ENCODE assay signal across 8 mouse cellular contexts in the genomic region with DNA sequence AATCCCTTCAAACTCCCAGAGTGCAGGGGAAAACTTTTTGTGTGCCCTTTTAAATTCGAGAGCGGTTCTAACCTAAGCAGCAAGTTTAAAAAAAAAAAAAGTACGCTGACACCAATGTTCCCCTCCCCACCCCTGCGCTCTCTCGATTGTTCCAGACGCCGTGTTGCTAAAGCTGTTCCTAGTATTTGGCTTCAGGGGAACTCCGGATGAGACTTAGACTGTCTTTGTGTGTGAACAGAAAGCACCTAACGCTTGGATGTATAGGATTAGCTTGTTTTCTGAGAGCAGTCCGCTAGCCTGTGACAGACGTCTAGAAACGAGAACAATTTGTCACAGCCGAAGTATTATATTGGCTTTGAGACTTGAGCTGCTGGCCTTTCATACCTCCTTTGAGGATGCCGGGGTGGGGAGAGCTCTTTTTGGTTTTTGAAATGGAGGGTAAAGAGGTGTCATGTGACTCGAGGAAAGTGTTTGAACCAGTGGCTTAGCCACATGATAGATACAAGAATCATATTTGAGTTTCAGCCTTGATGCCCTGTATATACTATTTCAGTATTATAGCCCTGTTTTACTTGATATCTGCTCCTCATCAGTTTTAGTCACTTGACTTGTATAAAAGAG. TPM values are rescaled to one million over a fixed set of nuclear protein-coding genes. Genes with fewer than 3 reads are reported as not detected.
DNase-seq lines count a peak whose midpoint lies in the region; ATAC-seq and TF ChIP-seq lines count a peak whose summit lies in the region.

No protein-coding gene starts in this region.

- H3K27me3 ChIP-seq in heart, embryonic 16.5 days (ENCODE audit: control insufficient read depth, insufficient read depth, low read length): no peaks in the 10 kb centered on the region
- no peaks in the 10 kb centered on the region for H3K27me3 ChIP-seq in liver, embryonic 16.5 days (ENCODE audit: control insufficient read depth, insufficient read depth, low read depth, low read length)

- peak overlapping the region; percentile 95 for H3K9ac ChIP-seq in heart, embryonic 16.5 days (ENCODE audit: low read length)
- peak overlapping the region; percentile 89 for H3K9ac ChIP-seq in liver, embryonic 16.5 days (ENCODE audit: low read depth, low read length)

- H3K4me1 ChIP-seq in heart, embryonic 16.5 days (ENCODE audit: control insufficient read depth, insufficient read depth, low read length): peaks cover 6% of the 10 kb centered on the region
- peaks cover 4% of the 10 kb centered on the region for H3K4me1 ChIP-seq in liver, embryonic 16.5 days (ENCODE audit: control insufficient read depth, low read depth, low read length)
- H3K4me1 ChIP-seq in olfactory bulb, adult 2 months (ENCODE audit: control insufficient read depth, insufficient read depth, low read length): peaks cover under 1% of the 10 kb centered on the region; the same call in 1 of the 2 replicates

- H3K4me3 ChIP-seq in heart, embryonic 16.5 days (ENCODE audit: low read length): peak overlapping the region; percentile 97
- H3K4me3 ChIP-seq in liver, embryonic 16.5 days (ENCODE audit: low read depth, low read length): peak overlapping the region; percentile 89
- peak overlapping the region; percentile 96; the same call in 1 of the 2 replicates for H3K4me3 ChIP-seq in olfactory bulb, adult 2 months (ENCODE audit: insufficient read depth, low read depth, low read length)

- TF ChIP-seq CTCF in olfactory bulb, adult 2 months (IDR thresholded peaks at IDR 0.05; ENCODE audit: insufficient read depth, low read depth, low read length): no peak

- no peaks in the 10 kb centered on the region for H3K9me3 ChIP-seq in heart, embryonic 16.5 days (replicated peaks; ENCODE audit: control insufficient read depth, low read length)
- no peaks in the 10 kb centered on the region for H3K9me3 ChIP-seq in liver, embryonic 16.5 days (replicated peaks; ENCODE audit: control insufficient read depth, low read length)

- no peak for ATAC-seq in heart, embryonic 16.5 days (replicated peaks; ENCODE audit: extremely low read depth, insufficient read depth, low FRiP score)
- no peak for ATAC-seq in liver, embryonic 16.5 days (ENCODE audit: low read depth)

- H3K4me2 ChIP-seq in heart, embryonic 16.5 days (ENCODE audit: low read depth, low read length): peak overlapping the region; percentile 86
- peak overlapping the region; percentile 73 for H3K4me2 ChIP-seq in liver, embryonic 16.5 days (ENCODE audit: low read depth, low read length)

- 8% methylated on average over 15 of the region's 15 CpGs for WGBS in heart, embryonic 16.5 days
- 4% methylated on average over 15 of the region's 15 CpGs for WGBS in liver, embryonic 16.5 days (ENCODE audit: insufficient replicate concordance)
- 2% methylated on average over 15 of the region's 15 CpGs for WGBS in olfactory bulb, adult 2 months

- TF ChIP-seq POLR2A in olfactory bulb, adult 2 months (IDR thresholded peaks at IDR 0.05; ENCODE audit: insufficient read depth, low read depth, low read length): no peak

- H3K36me3 ChIP-seq in heart, embryonic 16.5 days (ENCODE audit: control insufficient read depth, insufficient read depth): no peaks in the 10 kb centered on the region
- no peaks in the 10 kb centered on the region for H3K36me3 ChIP-seq in liver, embryonic 16.5 days (ENCODE audit: control insufficient read depth, insufficient read depth)

- DNase-seq in spleen, adult 12 weeks (ENCODE audit: low spot score): peak; percentile 9
- no peak for DNase-seq in spleen, postnatal 4 days (ENCODE audit: low spot score in 2 of 2)
- DNase-seq in c-Kit-negative CD71-positive TER-119-positive erythroid progenitor cells, embryonic 14.5 days (ENCODE audit: low read depth, low spot score): peak; percentile 21
- DNase-seq in cerebellum, adult 8-10 months: no peak
- no peak for DNase-seq in layer of hippocampus, postnatal 10 days (ENCODE audit: low spot score in 2 of 2)

- no peak overlapping the region; the same call in 1 of the 2 replicates for H3K27ac ChIP-seq in heart, embryonic 16.5 days (ENCODE audit: low read length)
- no peak overlapping the region for H3K27ac ChIP-seq in liver, embryonic 16.5 days (ENCODE audit: low read length)
- no peak overlapping the region for H3K27ac ChIP-seq in olfactory bulb, adult 2 months (ENCODE audit: insufficient read depth, low read depth, low read length)

RNA-seq across cellular contexts. Expression of gene Traf6, which starts 1.0 kb away (rescaled TPM):
- polyA plus RNA-seq in heart, embryonic 16.5 days (2015; fragmentation: Nextera tagmentation; extraction: Ambion mirVana): 5.8 and 6.2 TPM in 2 replicates
- polyA plus RNA-seq in liver, embryonic 16.5 days (2015; fragmentation: Nextera tagmentation; extraction: Ambion mirVana): 3.6 and 4.0 TPM in 2 replicates
- not detected in 2 replicates for polyA plus RNA-seq in olfactory bulb, adult 2 months (2012; ENCODE audit: insufficient read depth, insufficient read length, low replicate concordance, missing spikeins)
- total RNA-seq in layer of hippocampus, postnatal 10 days (2021): 10 to 100 TPM; 13.2 to 13.6 TPM

RNA-seq across cellular contexts. Expression of gene B230118H07Rik, which starts 29.9 kb away (rescaled TPM):
- 60.3 and 63.3 TPM in 2 replicates for polyA plus RNA-seq in heart, embryonic 16.5 days (2015; fragmentation: Nextera tagmentation; extraction: Ambion mirVana)
- polyA plus RNA-seq in liver, embryonic 16.5 days (2015; fragmentation: Nextera tagmentation; extraction: Ambion mirVana): 12.6 and 13.3 TPM in 2 replicates
- not detected in 2 replicates for polyA plus RNA-seq in olfactory bulb, adult 2 months (2012; ENCODE audit: insufficient read depth, insufficient read length, low replicate concordance, missing spikeins)
- total RNA-seq in layer of hippocampus, postnatal 10 days (2021): 10 to 100 TPM; 28.0 to 30.1 TPM

RNA-seq across cellular contexts. Expression of gene Rag1, which starts 30.0 kb away (rescaled TPM):
- polyA plus RNA-seq in heart, embryonic 16.5 days (2015; fragmentation: Nextera tagmentation; extraction: Ambion mirVana): 6.4 and 15.8 TPM in 2 replicates
- 0.72 and 0.84 TPM in 2 replicates for polyA plus RNA-seq in liver, embryonic 16.5 days (2015; fragmentation: Nextera tagmentation; extraction: Ambion mirVana)
- 321 and 562 TPM in 2 replicates for polyA plus RNA-seq in olfactory bulb, adult 2 months (2012; ENCODE audit: insufficient read depth, insufficient read length, low replicate concordance, missing spikeins)
- total RNA-seq in layer of hippocampus, postnatal 10 days (2021): under 1 TPM; 0.29 to 0.41 TPM

RNA-seq across cellular contexts. Expression of gene Rag2, which starts 54.8 kb away (rescaled TPM):
- polyA plus RNA-seq in heart, embryonic 16.5 days (2015; fragmentation: Nextera tagmentation; extraction: Ambion mirVana): 3.8 and 13.2 TPM in 2 replicates
- 1.2 TPM in 2 replicates for polyA plus RNA-seq in liver, embryonic 16.5 days (2015; fragmentation: Nextera tagmentation; extraction: Ambion mirVana)
- not detected in 2 replicates for polyA plus RNA-seq in olfactory bulb, adult 2 months (2012; ENCODE audit: insufficient read depth, insufficient read length, low replicate concordance, missing spikeins)
- not detected for total RNA-seq in layer of hippocampus, postnatal 10 days (2021)

Comparison
In these comparisons a context has a peak if more than half of its experiments do, and no peak if none do; other contexts are left out.
1. DNase-seq: peak in spleen, adult 12 weeks (single experiment) and c-Kit-negative CD71-positive TER-119-positive erythroid progenitor cells, embryonic 14.5 days (single experiment); none in spleen, postnatal 4 days (0 of 2), cerebellum, adult 8-10 months (single experiment) and layer of hippocampus, postnatal 10 days (0 of 2).
2. RNA of gene Rag1, which starts 30.0 kb away (polyA plus RNA-seq): 321 to 562 TPM in olfactory bulb, adult 2 months; 6.4 to 15.8 TPM in heart, embryonic 16.5 days and 0.72 to 0.84 TPM in liver, embryonic 16.5 days; every median in the first group is over 10 times any median in the second.
3. Peak in every context shown above with its lines, with median percentiles within 50 percentile points of each other: H3K4me3 ChIP-seq.